Mouse (Mus musculus): Measurements from ENCODE around the gene Tmprss9.

GRCm38 (mm10) chr10:80845055-80845693, 26.5 kb upstream of the Tmprss9 start:
- TF ChIP-seq POLR2A (IDR thresholded peaks at IDR 0.05; ENCODE audit: low read depth, low read length) (no peak), CTCF (IDR thresholded peaks at IDR 0.05; ENCODE audit: borderline replicate concordance, insufficient read depth, low read length) (no peak)

Data from embryonic fibroblast, embryonic 13.5 days (primary cell).